Mouse (Mus musculus) embryonic facial prominence, embryonic 11.5 days (tissue): ENCODE results near the gene Ppp1r1c. TPM values are rescaled to one million over a fixed set of nuclear protein-coding genes. Genes with fewer than 3 reads are reported as not detected.

Experiments used
- ATAC-seq: fragments of 200-750 bp; cut with Nextera tagmentation; replicated peaks from 2 replicates; pipeline ENCODE4 v1.8.0; 2017; ENCODE audit warnings: low read depth; ENCODE audit not compliant: insufficient number of reproducible peaks, low FRiP score, low TSS enrichment
- DNase-seq: peaks from one replicate; pipeline ENCODE4 v3.0.0-alpha.2; 2015; ENCODE audit warnings: low spot score
- H3K27ac ChIP-seq: fragments of 300-500 bp; sonication (generic); replicated peaks from 2 replicates; pipeline ENCODE4 v1.5.1; 2014; ENCODE audit warnings: mild to moderate bottlenecking, low read depth, low read length, control low read depth
- H3K27me3 ChIP-seq: fragments of 300-500 bp; sonication (generic); 2 replicates; pipeline ENCODE4 v1.6.1; 2014; ENCODE audit warnings: mild to moderate bottlenecking, low read length, moderate library complexity, mixed read lengths; ENCODE audit not compliant: control insufficient read depth, insufficient read depth
- H3K36me3 ChIP-seq: fragments of 300-500 bp; sonication (generic); replicated peaks from 2 replicates; pipeline ENCODE4 v1.6.1; 2014; ENCODE audit warnings: low read depth, mild to moderate bottlenecking, low read length, moderate library complexity, mixed read lengths; ENCODE audit not compliant: control insufficient read depth, insufficient read depth
- H3K4me1 ChIP-seq: fragments of 300-500 bp; sonication (generic); 2 replicates; pipeline ENCODE4 v1.6.1; 2014; ENCODE audit warnings: low read length, mixed read lengths; ENCODE audit not compliant: control insufficient read depth, insufficient read depth
- H3K4me2 ChIP-seq: fragments of 300-500 bp; sonication (generic); 2 replicates; pipeline ENCODE4 v1.6.1; 2014; ENCODE audit warnings: low read depth, mild to moderate bottlenecking, control low read depth, low read length, moderate library complexity
- H3K4me3 ChIP-seq: fragments of 300-500 bp; sonication (generic); 2 replicates; pipeline ENCODE4 v1.5.1; 2014; ENCODE audit warnings: low read depth, low read length, control low read depth
- H3K9ac ChIP-seq: fragments of 300-500 bp; sonication (generic); replicated peaks from 2 replicates; pipeline ENCODE4 v1.6.1; 2014; ENCODE audit warnings: mild to moderate bottlenecking, control low read depth, low read length
- H3K9me3 ChIP-seq: fragments of 300-500 bp; sonication (generic); replicated peaks from 2 replicates; pipeline ENCODE4 v1.6.1; 2016; ENCODE audit warnings: mild to moderate bottlenecking, low read length, inconsistent platforms, mixed read lengths; ENCODE audit not compliant: control insufficient read depth
- WGBS: fragments of 180-500 bp; shearing (Covaris S2); extraction: QIAGEN DNeasy Blood & Tissue Kit; methylation state at CpG from one replicate; pipeline ENCODE4 v1.1.7; 2014; 5-methylcytosine and 5-hydroxymethylcytosine counted together
- polyA plus RNA-seq: library from polyadenylated mRNA; unstranded; fragments of >200 nt; fragmentation: Nextera tagmentation; extraction: Ambion mirVana; gene quantifications from 2 replicates; pipeline ENCODE4 v1.2.1, GENCODE M21; 2014

Gene Ppp1r1c
- polyA plus RNA-seq, 1 experiment from 2014 or later: 23.3 TPM

DNA sequence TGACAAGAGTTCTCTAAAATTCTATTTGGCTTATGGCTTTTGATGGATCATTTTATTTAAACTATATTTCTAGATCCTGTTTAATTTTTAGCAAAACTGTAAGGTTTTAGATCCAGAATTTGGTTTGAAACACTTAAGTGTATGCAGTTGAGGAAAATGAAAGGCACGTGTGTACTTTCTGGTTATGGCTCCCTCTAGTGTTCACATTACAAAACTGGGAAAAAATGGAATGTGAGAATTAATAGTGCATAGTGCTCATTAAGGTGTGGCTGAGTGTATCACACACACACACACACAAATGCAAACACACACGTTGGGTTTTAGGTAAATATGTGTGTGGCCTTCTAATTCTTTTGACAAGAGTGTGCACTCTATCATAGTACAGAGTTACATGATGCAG is 70.2 kb downstream of the Ppp1r1c start:
- H3K4me2 ChIP-seq: no peak overlapping the region
- H3K4me3 ChIP-seq: no peak overlapping the region
- no peak overlapping the region for H3K27ac ChIP-seq
- ATAC-seq (no peak), DNase-seq (no peak)
- no peaks in the 10 kb centered on the region for H3K36me3 ChIP-seq
- no peaks in the 10 kb centered on the region for H3K4me1 ChIP-seq
- 75% methylated on average over 2 of the region's 2 CpGs for WGBS
- H3K9ac ChIP-seq: no peak overlapping the region
- H3K9me3 ChIP-seq: no peaks in the 10 kb centered on the region
- H3K27me3 ChIP-seq: no peaks in the 10 kb centered on the region

DNA sequence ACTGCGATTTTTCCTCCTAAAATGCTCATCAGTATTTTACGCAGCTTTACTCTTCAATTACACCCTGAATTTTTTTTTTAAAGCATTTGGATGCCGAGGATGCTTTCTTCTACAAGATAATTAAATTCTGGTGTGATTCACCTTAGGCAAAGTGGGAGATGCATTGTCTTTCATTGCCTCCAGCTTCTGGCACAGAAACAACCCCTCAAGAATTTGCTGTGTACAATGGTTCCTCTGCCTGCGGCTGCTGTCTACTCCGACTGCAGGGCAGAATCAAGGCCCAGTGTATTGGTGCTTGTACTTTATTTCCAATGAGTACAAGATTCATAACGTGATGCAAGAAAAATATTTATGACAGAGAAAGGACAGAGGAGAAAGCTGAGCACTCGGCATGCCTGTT is 73.2 kb downstream of the Ppp1r1c start:
- DNase-seq (no peak), ATAC-seq (no peak)
- H3K9me3 ChIP-seq: no peaks in the 10 kb centered on the region
- H3K4me1 ChIP-seq: no peaks in the 10 kb centered on the region
- 61% methylated on average over 7 of the region's 7 CpGs for WGBS
- no peak overlapping the region for H3K27ac ChIP-seq
- H3K4me3 ChIP-seq: no peak overlapping the region
- H3K9ac ChIP-seq: no peak overlapping the region
- no peaks in the 10 kb centered on the region for H3K36me3 ChIP-seq
- no peak overlapping the region for H3K4me2 ChIP-seq
- H3K27me3 ChIP-seq: no peaks in the 10 kb centered on the region

DNA sequence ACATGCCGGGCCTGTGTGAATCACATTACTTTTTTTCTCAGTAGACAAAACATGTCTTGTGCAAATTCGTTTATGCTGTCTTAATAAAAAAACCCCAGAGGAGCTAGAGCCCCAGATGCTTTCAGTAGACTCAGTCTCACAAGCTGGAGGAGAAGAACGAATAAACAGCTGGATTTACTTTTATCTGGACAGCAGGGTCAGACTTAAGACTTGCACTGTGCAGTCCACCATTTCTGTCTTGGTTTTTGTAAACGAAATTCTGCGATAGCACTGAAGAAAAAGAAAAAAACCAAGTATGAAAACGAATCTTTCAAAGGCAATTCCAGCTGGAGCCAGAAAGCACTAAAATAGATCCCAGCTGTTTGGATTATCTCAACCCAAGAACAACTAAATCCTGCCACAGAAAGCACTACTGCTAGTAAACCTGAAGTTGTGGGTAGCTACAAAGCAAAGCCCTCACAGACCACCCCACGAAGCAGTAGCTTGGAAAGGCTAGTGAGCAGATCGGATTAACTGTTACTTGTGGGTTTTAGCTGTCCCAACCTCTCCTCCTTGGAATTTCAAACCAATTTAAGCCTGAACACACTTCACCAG is 78.1 kb downstream of the Ppp1r1c start:
- peak; percentile 55 for DNase-seq

DNA sequence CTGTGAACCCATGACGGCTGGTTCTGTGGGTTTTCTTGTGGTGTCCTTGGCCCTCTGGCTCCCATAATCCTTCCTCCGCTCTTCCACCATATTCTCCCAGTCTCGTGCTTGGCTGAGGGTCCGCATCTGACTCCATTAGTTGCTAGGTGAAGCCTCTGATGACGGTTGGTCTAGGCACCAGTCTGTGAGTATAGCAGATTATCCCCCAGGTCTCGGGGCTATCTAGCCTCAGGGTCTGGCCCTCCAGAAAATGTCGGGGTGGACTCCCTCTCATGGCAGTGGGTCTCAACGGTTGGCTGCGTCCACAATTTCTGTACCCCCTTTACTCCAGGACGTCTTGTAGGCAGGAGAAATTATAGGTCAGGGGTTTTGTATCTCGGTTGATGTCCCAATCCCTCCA is 78.9 kb downstream of the Ppp1r1c start:
- no peaks in the 10 kb centered on the region for H3K27me3 ChIP-seq
- H3K4me1 ChIP-seq: no peaks in the 10 kb centered on the region
- 85% methylated on average over 11 of the region's 11 CpGs for WGBS
- no peaks in the 10 kb centered on the region for H3K9me3 ChIP-seq
- H3K36me3 ChIP-seq: no peaks in the 10 kb centered on the region
- H3K27ac ChIP-seq: no peak overlapping the region; the same call in 1 of the 2 replicates
- ATAC-seq (no peak), DNase-seq (no peak)
- no peak overlapping the region for H3K9ac ChIP-seq
- no peak overlapping the region for H3K4me3 ChIP-seq
- no peak overlapping the region for H3K4me2 ChIP-seq

More for the DNA sequence above, 78.1 kb downstream of the Ppp1r1c start:
- WGBS: 31% methylated on average over 8 of the region's 8 CpGs
- no peak overlapping the region for H3K4me3 ChIP-seq
- no peak overlapping the region for H3K9ac ChIP-seq
- H3K4me2 ChIP-seq: no peak overlapping the region
- H3K27me3 ChIP-seq: no peaks in the 10 kb centered on the region
- no peak overlapping the region for H3K27ac ChIP-seq
- 0 out of 2 replicates have a peak, but pooled peaks have one; percentile 34 for ATAC-seq
- H3K9me3 ChIP-seq: no peaks in the 10 kb centered on the region
- H3K4me1 ChIP-seq: no peaks in the 10 kb centered on the region
- no peaks in the 10 kb centered on the region for H3K36me3 ChIP-seq

DNA sequence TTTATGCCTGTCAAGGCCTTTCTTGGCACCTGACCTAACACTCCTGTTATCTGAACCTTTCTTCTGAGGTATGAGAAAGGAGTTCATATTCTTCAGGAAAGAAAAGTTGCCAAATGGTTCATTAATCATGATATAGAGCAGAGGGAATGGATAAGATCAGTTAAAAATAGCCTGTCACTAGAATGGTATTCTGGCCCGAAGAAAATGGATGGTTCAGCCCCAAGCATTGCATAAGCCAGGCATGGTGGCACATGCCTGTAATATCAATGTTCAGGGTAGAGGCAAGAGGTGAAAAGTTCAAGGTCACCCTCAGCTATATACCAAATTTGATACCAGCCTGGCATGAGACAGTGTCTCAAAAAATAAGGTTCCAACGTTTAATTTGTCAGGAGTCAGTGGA is 85.6 kb downstream of the Ppp1r1c start:
- Histone ChIP-seq H3K27ac (no peak overlapping the region), H3K36me3 (no peaks in the 10 kb centered on the region), H3K4me2 (no peak overlapping the region), H3K4me3 (no peak overlapping the region), H3K27me3 (no peaks in the 10 kb centered on the region), H3K4me1 (no peaks in the 10 kb centered on the region), H3K9me3 (no peaks in the 10 kb centered on the region), H3K9ac (no peak overlapping the region)
- DNase-seq (no peak), ATAC-seq (no peak)
- 69% methylated on average over 2 of the region's 2 CpGs for WGBS

DNA sequence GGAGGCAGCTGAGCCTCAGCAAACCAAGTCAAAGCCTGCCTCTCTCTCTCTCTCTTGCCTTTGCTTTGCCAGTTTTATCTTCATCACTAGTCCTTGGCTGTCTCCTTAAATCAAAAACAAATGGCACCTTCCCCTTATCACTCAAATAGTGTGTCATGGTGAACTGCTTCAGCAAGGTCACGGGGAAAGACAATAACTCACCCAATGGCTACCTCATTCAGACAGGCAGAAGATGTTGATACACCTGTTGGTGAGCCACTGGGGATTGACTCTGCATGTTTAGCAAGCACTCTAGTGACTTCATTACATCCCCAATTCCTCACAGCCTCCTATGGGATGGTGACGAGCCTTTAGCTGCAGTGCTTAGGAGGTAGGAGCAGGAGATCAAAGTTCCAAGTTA is 89.9 kb downstream of the Ppp1r1c start:
- WGBS: 22% methylated on average over 2 of the region's 2 CpGs
- DNase-seq (no peak), ATAC-seq (no peak)
- no peaks in the 10 kb centered on the region for H3K36me3 ChIP-seq
- no peak overlapping the region for H3K4me2 ChIP-seq
- H3K9me3 ChIP-seq: no peaks in the 10 kb centered on the region
- no peak overlapping the region for H3K27ac ChIP-seq
- H3K9ac ChIP-seq: no peak overlapping the region
- H3K4me3 ChIP-seq: no peak overlapping the region
- no peaks in the 10 kb centered on the region for H3K4me1 ChIP-seq
- no peaks in the 10 kb centered on the region for H3K27me3 ChIP-seq

DNA sequence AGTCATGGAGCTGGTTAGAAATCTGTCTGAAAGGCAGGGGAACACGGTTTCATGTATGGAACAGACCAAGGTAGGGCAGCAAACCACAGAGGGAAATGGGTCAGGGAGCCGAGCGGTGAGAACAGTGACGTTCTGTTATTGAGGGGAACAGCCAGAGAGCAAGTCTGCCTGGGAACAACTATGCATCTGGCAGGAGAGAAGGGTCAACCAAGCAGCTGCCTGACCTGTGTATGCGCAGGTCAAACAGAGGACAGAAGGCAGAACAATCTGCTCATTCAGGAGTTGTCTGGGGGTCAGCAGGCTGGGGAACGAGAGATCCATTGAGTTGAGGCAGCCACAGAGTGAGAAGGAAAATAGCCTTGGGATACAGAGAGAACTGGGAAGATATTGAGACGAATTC is 91.0 kb downstream of the Ppp1r1c start:
- H3K4me1 ChIP-seq: no peaks in the 10 kb centered on the region
- no peak overlapping the region for H3K4me3 ChIP-seq
- no peaks in the 10 kb centered on the region for H3K27me3 ChIP-seq
- H3K9ac ChIP-seq: no peak overlapping the region
- no peaks in the 10 kb centered on the region for H3K9me3 ChIP-seq
- H3K4me2 ChIP-seq: no peak overlapping the region
- ATAC-seq (peak; percentile 92), DNase-seq (peak; percentile 60)
- H3K36me3 ChIP-seq: no peaks in the 10 kb centered on the region
- WGBS: 15% methylated on average over 7 of the region's 7 CpGs
- 0 out of 2 replicates have a peak overlapping the region, but pooled peaks have one; percentile 6 for H3K27ac ChIP-seq

DNA sequence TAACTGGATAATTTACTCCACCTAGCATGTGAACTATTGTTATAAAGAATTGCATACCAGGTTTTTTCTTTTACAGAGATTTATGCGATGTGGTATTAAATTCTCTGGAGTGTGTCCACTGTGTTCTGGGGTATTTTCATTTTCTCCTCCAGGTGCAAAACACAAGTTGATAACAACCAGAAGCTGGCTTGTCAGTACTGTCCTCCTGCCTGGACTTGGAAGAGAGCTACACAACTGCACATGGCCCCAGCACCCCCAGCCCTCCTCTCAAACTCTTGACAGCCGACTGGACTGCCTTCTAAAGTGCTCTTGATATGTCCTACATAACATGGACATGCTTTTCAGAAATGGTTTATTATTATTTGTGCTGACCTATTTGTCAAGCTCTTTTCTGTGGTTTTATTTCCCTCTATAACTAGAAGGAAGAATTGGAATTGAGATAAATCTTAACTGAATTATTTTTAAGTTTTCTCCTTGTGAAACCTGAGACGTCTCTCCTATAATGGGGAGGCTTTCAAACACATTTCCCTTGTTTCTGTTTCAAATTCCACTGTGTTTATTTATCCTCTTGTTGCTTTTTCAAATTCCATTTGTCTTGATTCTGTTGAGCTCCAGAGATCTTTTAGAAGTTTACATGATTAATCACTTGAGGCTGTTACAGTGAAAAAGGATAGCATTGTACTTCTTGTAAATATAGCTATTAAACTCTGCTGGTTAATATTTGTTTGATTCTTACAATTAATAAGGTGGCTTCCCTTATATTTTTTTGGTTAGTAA is 108.3 kb downstream of the Ppp1r1c start:
- no peaks in the 10 kb centered on the region for H3K27me3 ChIP-seq
- H3K4me3 ChIP-seq: no peak overlapping the region
- no peaks in the 10 kb centered on the region for H3K9me3 ChIP-seq
- H3K9ac ChIP-seq: no peak overlapping the region
- no peaks in the 10 kb centered on the region for H3K36me3 ChIP-seq
- H3K4me2 ChIP-seq: no peak overlapping the region
- H3K27ac ChIP-seq: peak overlapping the region; percentile 41
- ATAC-seq (no peak), DNase-seq (peak; percentile 31)
- H3K4me1 ChIP-seq: no peaks in the 10 kb centered on the region
- WGBS: 31% methylated on average over 3 of the region's 3 CpGs
